Mouse (Mus musculus) lung, postnatal 25 days (tissue): ENCODE results near the gene Ryr2.
"Not testable (repeated sequence)": the region's sequence is repeated elsewhere in the genome, so short reads cannot be mapped to it uniquely, and the experiment has no call there.

Source experiments
- DNase-seq: peaks from one replicate; pipeline ENCODE4 v3.0.0; 2022; ENCODE audit warnings: low spot score

The Ryr2 gene

GRCm38 (mm10) chr13:11763925-11764324, 342.8 kb downstream of the Ryr2 start:
- no peak for DNase-seq

GRCm38 (mm10) chr13:11763104-11763503, 343.6 kb downstream of the Ryr2 start:
- DNase-seq = peak; percentile 14

- DNase-seq = no peak
Measured at GRCm38 (mm10) chr13:11757894-11758293, 348.9 kb downstream of the Ryr2 start.

- DNase-seq = no peak
Measured at GRCm38 (mm10) chr13:11745479-11745878, 361.3 kb downstream of the Ryr2 start.

- DNase-seq = no peak
Measured at GRCm38 (mm10) chr13:11738211-11738610, 368.5 kb downstream of the Ryr2 start.

- no peak for DNase-seq
Measured at GRCm38 (mm10) chr13:11716216-11716615, 390.5 kb downstream of the Ryr2 start.

GRCm38 (mm10) chr13:11709708-11710471, 396.9 kb downstream of the Ryr2 start:
- no peak for DNase-seq

GRCm38 (mm10) chr13:11701721-11702120, 405.0 kb downstream of the Ryr2 start:
- DNase-seq = no peak

- no peak for DNase-seq
Measured at GRCm38 (mm10) chr13:11696496-11696895, 410.2 kb downstream of the Ryr2 start.

GRCm38 (mm10) chr13:11681802-11682201, 424.9 kb downstream of the Ryr2 start:
- no peak for DNase-seq

- DNase-seq = no peak
Measured at GRCm38 (mm10) chr13:11662815-11663214, 443.9 kb downstream of the Ryr2 start.

- no peak for DNase-seq
Measured at GRCm38 (mm10) chr13:11644846-11645245, 461.9 kb downstream of the Ryr2 start.

- no peak for DNase-seq
Measured at GRCm38 (mm10) chr13:11636383-11636782, 470.4 kb downstream of the Ryr2 start.

- DNase-seq = no peak
Measured at GRCm38 (mm10) chr13:11624513-11624912, 482.2 kb downstream of the Ryr2 start.

GRCm38 (mm10) chr13:11595431-11595830, 511.3 kb downstream of the Ryr2 start:
- no peak for DNase-seq

- DNase-seq = no peak
Measured at GRCm38 (mm10) chr13:11585283-11585682, 521.5 kb downstream of the Ryr2 start.

- no peak for DNase-seq
Measured at GRCm38 (mm10) chr13:11572552-11572951, 534.2 kb downstream of the Ryr2 start.

- no peak for DNase-seq
Measured at GRCm38 (mm10) chr13:11567376-11567775, 539.4 kb downstream of the Ryr2 start.

- DNase-seq = no peak
Measured at GRCm38 (mm10) chr13:11566486-11566885, 540.3 kb downstream of the Ryr2 start.

- peak; percentile 5 for DNase-seq
Measured at GRCm38 (mm10) chr13:11563224-11564024, 543.3 kb downstream of the Ryr2 start.

GRCm38 (mm10) chr13:11549644-11550043, 557.1 kb downstream of the Ryr2 start:
- no peak for DNase-seq

GRCm38 (mm10) chr13:11549136-11549535, 557.6 kb downstream of the Ryr2 start:
- DNase-seq = not testable (repeated sequence)

- no peak for DNase-seq
Measured at GRCm38 (mm10) chr13:11545841-11546240, 560.9 kb downstream of the Ryr2 start.
